Mouse (Mus musculus): ENCODE results near the gene Adamts12.

The Adamts12 gene

GRCm38 (mm10) chr15:11075726-11076361 is 11.3 kb downstream of the Adamts12 start:
- DNase-seq (ENCODE audit: low read depth, low spot score), result no peak

GRCm38 (mm10) chr15:11082961-11083569 is 18.5 kb downstream of the Adamts12 start:
- DNase-seq (ENCODE audit: low read depth, low spot score), result no peak

GRCm38 (mm10) chr15:11083678-11084077 is 19.1 kb downstream of the Adamts12 start:
- DNase-seq (ENCODE audit: low read depth, low spot score), result no peak

GRCm38 (mm10) chr15:11084241-11084992 is 19.8 kb downstream of the Adamts12 start:
- no peak for DNase-seq (ENCODE audit: low read depth, low spot score)

- no peak for DNase-seq (ENCODE audit: low read depth, low spot score)
Observed at GRCm38 (mm10) chr15:11084993-11085365, 20.4 kb downstream of the Adamts12 start.

- DNase-seq (ENCODE audit: low read depth, low spot score), result no peak
Observed at GRCm38 (mm10) chr15:11089494-11089893, 24.9 kb downstream of the Adamts12 start.

GRCm38 (mm10) chr15:11095566-11095965 is 31.0 kb downstream of the Adamts12 start:
- DNase-seq (ENCODE audit: low read depth, low spot score), result no peak

GRCm38 (mm10) chr15:11097967-11098702 is 33.5 kb downstream of the Adamts12 start:
- DNase-seq (ENCODE audit: low read depth, low spot score), result no peak

GRCm38 (mm10) chr15:11098940-11099339 is 34.4 kb downstream of the Adamts12 start:
- no peak for DNase-seq (ENCODE audit: low read depth, low spot score)

GRCm38 (mm10) chr15:11100917-11101316 is 36.3 kb downstream of the Adamts12 start:
- no peak for DNase-seq (ENCODE audit: low read depth, low spot score)

GRCm38 (mm10) chr15:11105101-11105500 is 40.5 kb downstream of the Adamts12 start:
- no peak for DNase-seq (ENCODE audit: low read depth, low spot score)

GRCm38 (mm10) chr15:11107376-11107775 is 42.8 kb downstream of the Adamts12 start:
- no peak for DNase-seq (ENCODE audit: low read depth, low spot score)

- DNase-seq (ENCODE audit: low read depth, low spot score), result no peak
Observed at GRCm38 (mm10) chr15:11114631-11115197, 50.1 kb downstream of the Adamts12 start.

GRCm38 (mm10) chr15:11116303-11116702 is 51.7 kb downstream of the Adamts12 start:
- no peak for DNase-seq (ENCODE audit: low read depth, low spot score)

GRCm38 (mm10) chr15:11116853-11117252 is 52.3 kb downstream of the Adamts12 start:
- DNase-seq (ENCODE audit: low read depth, low spot score), result no peak

- DNase-seq (ENCODE audit: low read depth, low spot score), result no peak
Observed at GRCm38 (mm10) chr15:11118371-11118770, 53.8 kb downstream of the Adamts12 start.

GRCm38 (mm10) chr15:11121721-11122120 is 57.1 kb downstream of the Adamts12 start:
- DNase-seq (ENCODE audit: low read depth, low spot score), result no peak

GRCm38 (mm10) chr15:11125361-11125760 is 60.8 kb downstream of the Adamts12 start:
- no peak for DNase-seq (ENCODE audit: low read depth, low spot score)

- no peak for DNase-seq (ENCODE audit: low read depth, low spot score)
Observed at GRCm38 (mm10) chr15:11128457-11128856, 63.9 kb downstream of the Adamts12 start.

GRCm38 (mm10) chr15:11132586-11133558 is 68.3 kb downstream of the Adamts12 start:
- no peak for DNase-seq (ENCODE audit: low read depth, low spot score)

- no peak for DNase-seq (ENCODE audit: low read depth, low spot score)
Observed at GRCm38 (mm10) chr15:11145581-11145980, 81.0 kb downstream of the Adamts12 start.

All from retina, adult 2 months (tissue).